In genomic region chr13:92750976-92751518, GRCm38 (mm10) we compare ENCODE assay signal across 8 mouse cellular contexts. TPM values are rescaled to one million over a fixed set of nuclear protein-coding genes. Genes with fewer than 3 reads are reported as not detected.
DNase-seq lines count a peak whose midpoint lies in the region; ATAC-seq lines count a peak whose summit lies in the region.

No protein-coding gene starts in this region.

- 17% methylated on average over 7 of the region's 7 CpGs for WGBS in intestine, embryonic 16.5 days
- WGBS in midbrain, embryonic 10.5 days = 33% methylated on average over 7 of the region's 7 CpGs

- no peaks in the 10 kb centered on the region for H3K27me3 ChIP-seq in intestine, embryonic 16.5 days (replicated peaks; ENCODE audit: control insufficient read depth, insufficient read depth, low read length)
- no peaks in the 10 kb centered on the region for H3K27me3 ChIP-seq in midbrain, embryonic 10.5 days (ENCODE audit: low read depth, poor library complexity, severe bottlenecking)

- DNase-seq in A20 (ENCODE audit: low read depth, low spot score) = peak; percentile 85
- DNase-seq in adrenal gland, adult 18-20 months (ENCODE audit: low spot score in 2 of 2) = peak; percentile 64 to 68
- DNase-seq in embryo, embryonic 10.5 days (ENCODE audit: low spot score) = peak; percentile 91
- DNase-seq in gastrocnemius, postnatal 25 days = peak; percentile 41
- DNase-seq in left cerebral cortex, postnatal 36 days (ENCODE audit: low spot score in 2 of 2) = peak; percentile 62 to 71
- peak; percentile 68 for DNase-seq in midbrain, embryonic 10.5 days (ENCODE audit: low spot score)
- DNase-seq in skeletal muscle tissue, adult 2 months (ENCODE audit: low read depth, low spot score) = peak; percentile 78

- ATAC-seq in intestine, embryonic 16.5 days = peak; percentile 81

- H3K36me3 ChIP-seq in intestine, embryonic 16.5 days (ENCODE audit: control insufficient read depth, insufficient read depth, low read length) = no peaks in the 10 kb centered on the region
- H3K36me3 ChIP-seq in midbrain, embryonic 10.5 days = no peaks in the 10 kb centered on the region

- no peak overlapping the region for H3K4me3 ChIP-seq in intestine, embryonic 16.5 days (ENCODE audit: low read length)
- no peak overlapping the region for H3K4me3 ChIP-seq in midbrain, embryonic 10.5 days

- H3K4me1 ChIP-seq in intestine, embryonic 16.5 days (ENCODE audit: control insufficient read depth, insufficient read depth, low read length) = no peaks in the 10 kb centered on the region
- H3K4me1 ChIP-seq in midbrain, embryonic 10.5 days = peaks cover 8% of the 10 kb centered on the region

- no peak overlapping the region for H3K9ac ChIP-seq in intestine, embryonic 16.5 days (ENCODE audit: low read depth, low read length)

- no peak overlapping the region for H3K27ac ChIP-seq in intestine, embryonic 16.5 days (ENCODE audit: low read length)
- H3K27ac ChIP-seq in midbrain, embryonic 10.5 days (replicated peaks) = no peak overlapping the region

- peak overlapping the region; percentile 12; the same call in 1 of the 2 replicates for H3K4me2 ChIP-seq in intestine, embryonic 16.5 days (ENCODE audit: low read depth, low read length)

- intact Hi-C loops in left cerebral cortex, postnatal 36 days (cut with DNase I) = loop anchor here (2.0 to 10.0 kb wide), 8 partner anchors 94 to 968 kb away; partner anchors contain the start of genes Cmya5, Mtx3 and Tent2

- H3K9me3 ChIP-seq in intestine, embryonic 16.5 days (ENCODE audit: control insufficient read depth, low read length) = no peaks in the 10 kb centered on the region
- no peaks in the 10 kb centered on the region for H3K9me3 ChIP-seq in midbrain, embryonic 10.5 days (replicated peaks)

RNA-seq across cellular contexts. Expression of gene Thbs4, which starts 43.6 kb away (rescaled TPM):
- 1 to 10 TPM; 2.2 to 7.7 TPM for total RNA-seq in adrenal gland, adult 18-20 months (2021)
- total RNA-seq in gastrocnemius, postnatal 25 days (2021) = 100 to 1,000 TPM in 1 of 2 experiments, 10 to 100 TPM in 1; 64.9 to 112 TPM
- 19.6 and 22.0 TPM in 2 replicates for polyA plus RNA-seq in intestine, embryonic 16.5 days (2015; fragmentation: Nextera tagmentation; extraction: Ambion mirVana)
- 10 to 100 TPM in 1 of 2 experiments, 1 to 10 TPM in 1; 6.3 to 12.0 TPM for total RNA-seq in left cerebral cortex, postnatal 36 days (2021)
- polyA plus RNA-seq in midbrain, embryonic 10.5 days (2016; fragmentation: Nextera tagmentation; extraction: Ambion mirVana) = 1.4 and 1.5 TPM in 2 replicates

Comparison
In these comparisons a context has a peak if more than half of its experiments do, and no peak if none do; other contexts are left out.
1. DNase-seq: peak in every context shown above with its lines; median percentile 91 in embryo, embryonic 10.5 days; 85 in A20; 78 in skeletal muscle tissue, adult 2 months; 68 in midbrain, embryonic 10.5 days; 66 in left cerebral cortex, postnatal 36 days; 66 in adrenal gland, adult 18-20 months; 41 in gastrocnemius, postnatal 25 days.
2. RNA of gene Thbs4, which starts 43.6 kb away (total RNA-seq): 64.9 to 112 TPM in gastrocnemius, postnatal 25 days; 6.3 to 12.0 TPM in left cerebral cortex, postnatal 36 days and 2.2 to 7.7 TPM in adrenal gland, adult 18-20 months; every median in the first group is over 4 times any median in the second.